Mouse (Mus musculus) CH12F3 (cell line): ENCODE results near the gene Tom1.

Experiments used
- in situ Hi-C: fragments of 300-500 bp; cut with MboI; formaldehyde crosslinking; loops from 2 replicates; pipeline ENCODE4 v1.14.3; 2020; ENCODE audit warnings: low sequenced_read_pairs

Gene Tom1

DNA sequence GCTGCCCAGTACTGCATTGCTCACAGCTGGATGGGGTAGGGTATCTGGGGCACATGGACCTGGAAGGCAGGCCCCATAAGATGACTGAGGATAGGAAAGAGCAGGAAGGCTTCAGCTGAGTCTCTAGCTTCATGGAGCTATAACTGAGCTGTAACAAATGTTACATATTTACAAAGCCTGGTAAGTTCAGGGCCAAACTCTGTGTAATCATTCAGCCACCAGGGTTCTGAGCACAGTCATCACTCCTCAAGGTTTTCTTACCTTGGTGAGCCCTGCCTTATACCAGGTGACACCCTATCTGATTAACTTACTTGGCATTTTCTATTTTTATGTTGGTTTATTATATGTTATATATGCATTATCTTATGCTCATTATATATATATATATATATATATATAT is 53.6 kb downstream of the Tom1 start:
- in situ Hi-C loops: no loop called here

DNA sequence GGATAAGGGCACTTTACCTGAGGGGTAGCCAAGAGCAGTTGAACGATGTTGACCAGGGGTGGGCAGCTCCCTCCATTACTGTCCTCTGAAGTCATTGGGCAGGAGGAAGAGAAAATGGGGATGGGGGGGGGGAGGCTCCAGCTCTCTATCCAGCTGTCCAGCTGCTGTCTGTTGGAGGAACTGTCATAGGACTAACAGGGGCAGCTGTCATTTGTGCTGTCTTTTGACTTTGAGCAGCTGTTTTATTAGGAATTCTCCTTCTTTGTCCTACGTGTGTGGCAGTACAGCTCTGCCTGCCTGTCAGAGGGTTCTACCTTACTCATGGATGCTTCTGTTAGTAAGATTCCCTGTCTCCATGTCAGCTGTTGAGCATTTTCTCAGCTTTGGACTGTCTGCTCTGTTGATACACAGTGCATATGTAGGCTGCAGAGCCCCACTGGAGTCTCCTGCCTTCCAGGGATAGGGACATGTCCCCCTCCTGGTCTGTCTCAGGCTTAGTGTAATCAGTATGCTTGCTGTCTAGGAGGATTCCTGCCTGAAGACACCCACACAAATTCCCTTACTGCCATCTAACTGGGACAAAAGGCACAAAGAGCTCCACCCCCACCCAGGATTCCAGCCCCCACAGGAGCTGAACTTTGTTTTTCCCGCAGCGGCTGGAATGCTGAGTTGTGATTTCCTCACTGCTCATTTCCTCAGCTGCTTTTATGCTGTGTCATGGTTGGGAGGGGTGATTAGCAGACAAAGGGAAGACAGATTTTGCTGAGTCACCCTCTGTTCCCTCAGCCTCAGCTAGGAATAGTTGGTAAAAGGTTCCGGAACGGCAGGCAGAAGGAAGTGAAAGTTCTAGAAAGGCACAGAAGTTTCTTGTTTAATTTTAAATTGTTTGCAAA is 55.7 kb downstream of the Tom1 start:
- in situ Hi-C loops: no loop called here

DNA sequence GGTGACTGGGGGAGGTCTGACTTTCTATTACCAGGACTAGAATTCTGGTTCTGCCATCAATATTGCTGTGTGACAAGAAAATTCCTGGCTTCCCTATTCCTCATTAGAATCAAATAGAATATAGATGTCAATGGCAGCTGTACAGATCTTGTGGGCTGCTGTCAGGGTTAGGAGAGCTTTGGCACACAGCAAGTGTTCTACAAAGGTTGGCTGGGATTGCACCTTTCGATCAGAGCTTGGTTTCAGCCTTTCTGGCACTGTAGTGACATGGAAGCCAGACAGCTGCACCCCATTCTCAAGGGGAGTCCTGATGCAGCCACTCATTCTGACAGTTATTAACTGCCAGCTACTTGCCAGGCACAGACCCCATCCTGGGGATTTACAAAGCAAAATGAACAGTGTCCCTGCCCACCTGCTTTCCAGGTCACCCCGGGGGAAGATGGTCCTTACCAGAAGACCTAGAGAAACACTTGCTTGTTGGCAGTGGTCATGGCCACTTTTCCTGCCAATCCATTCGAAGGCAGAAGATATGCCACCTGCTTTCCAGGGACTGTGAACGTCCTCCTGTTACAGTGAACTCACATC is 57.4 kb downstream of the Tom1 start:
- in situ Hi-C loops: no loop called here

DNA sequence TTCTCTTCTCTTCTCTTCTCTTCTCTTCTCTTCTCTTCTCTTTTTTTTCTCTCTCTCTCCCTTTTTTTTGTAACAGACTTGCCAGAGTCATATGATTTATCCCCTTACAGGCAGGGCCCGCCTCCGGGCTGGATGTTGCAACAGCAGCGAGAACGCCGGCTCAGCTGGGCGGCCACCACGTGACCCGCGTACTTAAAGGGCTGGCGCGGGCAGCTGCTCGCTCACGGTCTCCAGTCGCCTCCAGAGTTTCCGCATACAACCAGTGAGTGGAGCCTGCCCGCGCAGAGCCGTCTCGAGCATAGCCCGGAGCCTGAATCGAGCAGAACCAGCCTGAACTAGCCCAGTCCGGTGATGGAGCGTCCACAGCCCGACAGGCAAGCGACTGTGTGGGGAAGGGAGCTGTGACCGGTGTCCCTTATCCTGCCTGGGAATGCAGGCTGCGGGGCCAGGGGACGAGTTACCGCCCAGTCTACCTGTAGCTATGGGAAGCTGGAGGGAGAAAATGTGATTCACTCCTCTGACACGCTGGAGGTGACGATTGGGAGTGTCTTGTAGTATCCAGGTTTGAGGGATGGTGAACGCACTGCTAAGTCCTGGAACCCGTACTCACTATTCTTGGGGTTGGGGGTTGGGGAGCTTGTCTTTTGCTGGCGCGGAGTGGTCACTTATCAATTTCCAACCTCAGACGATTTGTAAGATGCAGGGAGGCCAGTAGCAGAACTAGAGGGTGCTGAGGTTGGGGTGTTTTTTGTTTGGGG is 60.1 kb downstream of the Tom1 start, which contains the start of gene Hmox1:
Gene Hmox1 (plus strand): TSS at position 223 of the 758 bp plus-strand sequence.
- in situ Hi-C loops: no loop called here

- in situ Hi-C loops: no loop called here
Measured at GRCm38 (mm10) chr8:75102956-75103355, 69.5 kb downstream of the Tom1 start.

DNA sequence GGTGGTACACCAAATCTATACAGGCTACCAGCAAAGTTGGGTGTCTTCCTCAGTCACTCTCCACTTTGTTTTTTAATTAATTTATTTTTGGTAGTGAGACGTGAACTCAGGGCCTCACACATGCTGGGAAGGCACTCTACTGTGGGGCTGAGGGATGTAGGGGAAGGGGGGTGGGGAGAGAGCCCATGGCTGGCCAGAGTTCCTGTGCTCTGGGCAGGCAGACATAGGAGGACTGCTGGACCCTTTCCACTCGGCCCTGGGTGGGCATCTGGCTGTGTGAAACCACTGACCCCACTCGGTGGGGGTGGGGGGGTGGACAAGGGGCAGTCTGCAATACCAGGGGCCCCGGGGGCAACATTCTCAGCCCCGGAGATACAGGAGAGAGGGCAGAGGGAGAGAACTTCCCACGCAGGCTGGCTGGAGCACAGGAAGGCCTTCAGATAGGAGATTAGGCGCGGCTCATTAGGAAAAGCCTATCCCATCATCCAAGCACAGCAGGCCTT is 69.9 kb downstream of the Tom1 start:
- in situ Hi-C loops: no loop called here

DNA sequence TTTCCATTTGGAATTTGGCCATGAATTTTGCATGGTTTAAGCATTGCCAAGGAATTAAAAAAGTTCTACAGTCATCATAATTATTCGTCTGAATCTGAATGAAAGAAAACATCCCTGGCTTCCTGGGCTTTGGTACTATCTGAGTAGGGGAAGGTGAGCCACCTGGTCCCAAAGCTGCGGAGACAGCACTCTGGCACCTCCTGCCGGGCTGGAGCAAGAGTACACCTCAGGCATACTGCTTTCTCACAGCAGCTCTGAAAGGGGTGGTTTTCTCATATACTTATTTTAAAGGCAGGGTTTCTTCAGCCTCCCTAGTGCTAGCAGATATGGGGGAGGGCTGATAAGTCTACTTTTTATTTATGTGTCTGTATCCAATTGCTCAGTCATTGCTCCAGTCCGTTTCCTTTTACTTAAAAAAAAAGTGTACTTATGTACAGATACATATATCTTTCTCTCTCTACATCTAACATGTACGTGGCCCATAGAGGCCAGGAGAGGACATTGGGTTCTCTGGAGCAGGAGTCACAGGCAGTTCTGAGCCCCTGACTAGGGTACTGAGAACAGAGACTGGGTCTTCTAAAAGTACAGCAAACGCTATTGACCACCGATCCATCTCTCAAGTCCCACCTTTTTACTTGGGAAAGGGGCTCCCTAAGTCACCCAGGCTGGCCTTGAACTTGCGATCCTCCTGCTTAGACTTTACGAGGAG is 75.2 kb downstream of the Tom1 start:
- in situ Hi-C loops: no loop called here

DNA sequence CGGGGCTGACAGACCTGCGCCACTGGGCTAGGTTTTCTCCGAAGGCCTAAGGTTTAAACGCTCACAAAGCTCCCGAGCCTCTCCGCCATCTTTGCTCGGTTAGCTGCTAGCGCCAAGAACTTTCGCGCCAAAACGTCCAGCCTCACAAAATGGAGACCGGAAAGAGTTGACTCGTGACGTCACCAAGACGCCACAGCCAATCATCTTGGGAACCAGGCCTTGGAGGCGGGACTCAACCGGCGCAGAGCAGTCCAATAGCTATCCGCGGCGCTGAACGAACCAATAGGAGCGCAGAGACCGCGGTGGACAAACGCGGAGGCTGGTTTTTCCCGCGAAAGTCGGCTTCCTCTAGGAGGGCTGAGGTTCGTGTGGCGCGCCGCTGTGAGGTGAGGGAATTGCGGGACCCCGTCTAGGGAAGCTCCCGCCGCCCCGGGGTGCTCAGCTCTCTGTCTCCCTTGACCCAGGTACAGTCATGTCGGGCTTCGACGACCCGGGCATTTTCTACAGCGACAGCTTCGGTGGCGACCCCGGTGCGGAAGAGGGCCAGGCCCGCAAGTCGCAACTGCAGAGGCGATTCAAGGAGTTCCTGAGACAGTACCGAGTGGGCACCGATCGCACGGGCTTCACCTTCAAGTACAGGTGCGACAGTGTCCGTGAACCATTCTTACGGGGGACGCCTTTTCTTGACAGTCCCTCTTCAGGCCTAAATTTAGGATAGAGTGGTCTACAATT is 75.9 kb downstream of the Tom1 start, which contains the start of gene Mcm5:
Gene Mcm5 (plus strand): TSS at position 334 of the 732 bp plus-strand sequence.
- in situ Hi-C loops: no loop called here

DNA sequence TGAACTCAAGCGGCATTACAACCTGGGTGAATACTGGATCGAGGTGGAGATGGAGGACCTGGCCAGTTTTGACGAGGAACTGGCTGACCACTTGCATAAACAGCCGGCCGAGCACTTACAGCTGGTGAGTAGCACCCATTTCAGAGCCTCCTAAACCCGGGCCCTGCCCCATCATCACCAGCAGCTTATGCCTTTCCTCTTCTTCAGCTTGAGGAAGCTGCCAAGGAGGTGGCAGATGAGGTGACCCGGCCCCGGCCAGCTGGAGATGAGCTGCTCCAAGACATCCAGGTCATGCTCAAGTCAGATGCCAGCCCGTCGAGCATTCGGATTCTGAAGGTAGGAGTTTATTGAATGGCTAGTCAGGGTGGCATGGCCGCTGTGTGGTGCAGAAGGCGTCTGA is 76.6 kb downstream of the Tom1 start:
- in situ Hi-C loops: no loop called here

DNA sequence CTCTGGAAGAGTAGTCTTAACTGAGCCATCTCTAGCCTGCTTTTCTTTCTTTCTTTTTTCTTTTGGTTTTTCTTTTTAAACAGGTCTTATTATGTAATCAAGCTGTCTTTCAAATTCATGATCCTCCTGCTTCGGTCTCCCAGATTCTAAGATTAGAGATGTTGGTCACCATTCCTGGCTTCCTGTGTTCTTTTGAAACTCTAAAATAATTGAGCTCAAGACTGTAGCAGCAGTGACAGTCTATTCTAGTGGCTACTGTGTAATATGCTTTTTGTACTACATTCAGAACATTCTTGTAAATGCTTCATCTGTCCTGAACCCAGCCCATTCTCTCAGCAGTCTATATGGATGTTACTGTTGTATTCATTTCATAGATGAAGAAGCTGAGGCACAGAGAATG is 85.0 kb downstream of the Tom1 start:
- in situ Hi-C loops: no loop called here

DNA sequence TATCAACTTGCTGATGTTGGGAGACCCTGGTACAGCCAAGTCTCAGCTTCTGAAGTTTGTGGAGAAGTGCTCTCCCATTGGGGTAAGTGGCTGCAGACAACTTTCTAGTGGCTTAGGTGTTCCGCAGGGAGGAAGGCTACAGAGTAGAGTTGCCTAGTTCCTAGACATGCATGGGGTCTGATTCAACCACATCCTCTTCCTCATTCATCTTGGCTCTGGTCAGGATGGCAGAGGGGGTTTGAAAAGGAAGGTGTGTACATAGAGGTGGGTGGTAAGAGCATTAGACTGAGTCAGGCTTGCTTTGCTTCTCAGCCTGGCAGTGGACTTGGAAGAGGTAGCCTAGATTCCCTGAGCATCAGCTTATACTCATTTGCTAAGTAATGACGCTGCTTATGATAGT is 85.8 kb downstream of the Tom1 start:
- in situ Hi-C loops: no loop called here
